Mouse (Mus musculus) cerebellum, adult 18-20 months (tissue): ENCODE measurements around the gene Lhfpl3.
A peak's percentile ranks its signal among the peaks of the same experiment; 100 is the strongest.

ENCODE experiments used
- DNase-seq, 2 experiments: peaks; one replicate each; pipeline ENCODE4 v3.0.0; 2021

The Lhfpl3 gene

DNA sequence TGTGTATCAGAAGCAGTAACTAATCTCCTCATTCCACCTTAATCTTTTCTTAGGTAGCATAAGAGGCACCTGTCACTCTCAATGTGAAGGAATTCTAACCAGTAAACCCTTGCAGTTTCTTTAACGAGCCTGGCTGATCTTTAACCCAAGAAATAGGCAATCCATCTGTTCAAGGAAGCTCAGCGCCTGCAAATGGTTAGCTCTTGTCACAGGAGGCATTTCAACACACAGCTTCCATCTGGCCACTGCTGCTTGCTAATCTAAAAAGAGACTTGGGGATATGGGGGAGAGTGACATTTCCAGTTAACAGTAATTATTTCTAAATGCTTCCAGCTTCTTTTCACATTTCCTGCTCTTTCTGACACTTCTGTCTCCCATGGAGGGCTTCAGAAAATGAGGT lies 182.9 kb downstream of the Lhfpl3 start:
- DNase-seq = no peak

DNA sequence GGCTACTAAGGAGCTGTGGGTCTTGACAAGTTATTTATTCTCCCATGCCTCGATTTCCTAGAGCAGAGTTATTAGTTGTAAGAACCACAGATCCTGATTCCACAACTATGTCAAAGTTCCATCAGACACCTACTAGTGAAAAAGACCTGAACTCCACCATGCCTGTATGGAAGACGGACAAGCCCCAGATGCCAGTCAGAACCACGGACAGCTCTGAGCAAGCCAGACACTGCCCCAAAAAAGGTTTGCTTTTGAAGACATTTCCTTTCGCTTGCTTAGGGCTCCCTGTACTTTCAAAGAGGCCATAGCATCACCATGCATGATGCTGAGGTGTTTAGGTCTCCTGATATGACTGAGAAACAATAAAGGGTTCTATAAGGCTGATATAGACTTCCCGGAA lies 197.4 kb downstream of the Lhfpl3 start:
- no peak for DNase-seq

DNA sequence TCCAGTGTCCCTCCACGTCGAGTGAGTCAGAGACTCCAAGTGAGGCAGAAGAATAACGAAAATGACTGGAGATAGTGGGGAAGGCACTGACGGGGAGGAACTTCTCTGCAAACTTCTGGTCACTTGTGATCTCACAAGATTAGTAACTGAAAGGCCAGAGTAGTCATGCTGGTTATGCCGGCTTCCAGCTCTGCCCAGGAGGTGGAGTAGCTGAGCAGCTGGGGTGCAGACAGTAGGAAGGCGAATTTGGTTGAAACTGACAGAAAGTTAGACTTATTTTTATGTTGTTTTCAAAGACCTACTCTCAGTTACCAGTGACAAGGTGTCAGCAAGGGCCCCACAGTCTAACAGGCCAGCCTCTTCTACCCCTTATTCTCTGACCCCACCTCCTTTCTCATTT lies 217.4 kb downstream of the Lhfpl3 start:
- no peak for DNase-seq

DNA sequence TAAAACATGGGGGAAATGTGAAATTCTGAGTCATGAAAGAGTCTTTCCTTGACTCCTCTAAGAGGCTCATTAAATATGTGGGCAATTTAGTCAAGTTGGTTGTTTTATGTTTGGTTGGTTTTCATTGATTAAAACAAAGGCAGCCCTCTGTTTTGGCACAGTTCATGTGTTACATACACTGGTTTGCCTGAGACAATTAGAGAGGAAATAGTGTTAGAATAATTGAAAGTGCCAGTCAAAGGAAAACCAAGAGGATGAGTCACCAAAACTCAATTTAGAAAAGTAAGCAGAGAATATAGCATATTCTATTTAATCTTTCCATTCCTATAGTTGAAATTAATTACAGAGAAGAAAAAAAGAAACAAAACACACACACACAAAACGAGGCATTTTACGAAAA lies 240.9 kb downstream of the Lhfpl3 start:
- DNase-seq = no peak

DNA sequence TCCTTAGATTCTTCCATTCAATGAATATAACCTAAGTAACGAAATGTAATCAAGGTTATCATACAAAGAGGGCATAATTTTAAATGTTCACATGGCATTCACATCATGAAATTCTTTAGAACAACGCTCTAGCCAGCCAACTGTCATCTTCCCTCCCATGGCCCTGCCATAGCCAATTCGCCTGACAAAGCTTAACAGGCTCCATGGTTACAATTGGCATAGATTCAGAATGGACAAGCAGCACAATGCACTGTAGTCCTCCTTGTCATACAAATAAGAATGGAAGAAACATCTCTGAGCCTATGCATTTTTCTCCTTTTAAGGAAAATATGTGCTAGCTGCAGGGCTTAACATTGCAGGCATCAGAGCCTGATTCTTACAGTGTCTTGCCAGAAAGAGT lies 254.0 kb downstream of the Lhfpl3 start:
- no peak for DNase-seq

DNA sequence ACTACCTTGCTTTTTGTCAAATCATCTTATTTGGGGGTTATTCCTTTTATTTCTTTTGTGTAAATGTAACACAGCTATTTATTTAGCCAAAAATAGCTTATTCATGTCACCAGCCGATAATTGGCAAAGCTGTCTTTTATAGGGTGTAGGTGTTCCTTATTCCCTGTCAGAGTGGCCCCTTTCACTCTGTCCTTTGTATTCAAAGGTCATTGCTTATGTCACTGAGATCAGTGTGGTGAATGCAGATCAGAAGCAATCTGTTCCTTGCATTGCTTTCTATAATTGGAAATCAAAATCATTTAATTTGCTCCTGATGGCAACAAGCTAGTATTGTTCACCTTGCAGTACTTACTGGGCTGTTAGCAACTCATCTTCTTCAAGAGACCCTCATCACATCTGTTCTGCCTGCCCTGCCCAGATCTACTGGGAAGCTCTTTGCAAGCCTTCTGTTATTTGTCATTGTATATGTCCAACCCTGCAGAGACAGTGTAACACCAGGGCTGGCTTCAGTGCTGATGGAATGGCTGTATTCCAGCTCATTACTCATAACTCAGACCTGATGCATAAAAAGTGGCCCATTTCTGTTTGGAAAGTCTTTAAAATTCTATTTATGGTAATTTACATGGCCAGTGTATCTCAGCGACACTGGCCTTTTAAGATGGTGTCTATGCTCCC lies 257.4 kb downstream of the Lhfpl3 start:
- DNase-seq = peak in 1 of 2 experiments; percentile 24

DNA sequence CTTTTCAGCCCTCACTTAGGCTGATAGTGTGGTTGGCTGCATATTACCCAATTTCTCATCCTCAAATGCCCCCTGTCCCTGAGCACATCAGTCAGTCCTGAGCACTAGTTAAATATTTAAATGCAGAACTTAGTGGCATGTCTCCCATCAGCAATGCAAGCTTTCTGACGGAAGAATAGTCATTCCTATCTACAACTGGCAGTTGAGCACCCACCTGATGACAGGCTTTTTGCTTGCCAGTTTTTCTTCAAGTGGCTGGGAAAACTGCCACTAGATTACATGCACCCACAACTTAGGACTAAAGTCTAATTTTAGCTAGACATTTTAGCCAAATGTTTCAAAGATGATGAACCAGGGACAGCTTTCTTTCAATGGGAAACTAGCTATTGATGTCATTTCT lies 260.3 kb downstream of the Lhfpl3 start:
- DNase-seq = no peak

DNA sequence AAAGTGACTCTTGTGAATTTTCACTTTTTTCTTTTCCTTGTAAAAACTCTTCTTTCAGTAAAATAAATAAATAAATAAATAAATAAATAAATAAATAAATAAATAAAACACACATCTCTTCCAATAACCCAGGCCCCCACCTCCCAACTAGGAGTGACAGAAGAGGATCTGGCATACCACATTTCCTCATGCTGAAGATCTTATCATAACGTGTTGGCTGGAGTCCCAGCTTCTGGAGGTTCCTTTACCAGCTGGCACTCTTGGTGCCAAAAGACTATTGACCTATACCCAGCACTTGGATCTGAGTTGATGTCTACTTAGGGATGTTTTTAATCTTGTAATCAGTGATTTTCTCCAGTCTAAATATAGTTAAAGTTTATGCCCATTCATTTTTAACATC lies 264.6 kb downstream of the Lhfpl3 start:
- no peak for DNase-seq

DNA sequence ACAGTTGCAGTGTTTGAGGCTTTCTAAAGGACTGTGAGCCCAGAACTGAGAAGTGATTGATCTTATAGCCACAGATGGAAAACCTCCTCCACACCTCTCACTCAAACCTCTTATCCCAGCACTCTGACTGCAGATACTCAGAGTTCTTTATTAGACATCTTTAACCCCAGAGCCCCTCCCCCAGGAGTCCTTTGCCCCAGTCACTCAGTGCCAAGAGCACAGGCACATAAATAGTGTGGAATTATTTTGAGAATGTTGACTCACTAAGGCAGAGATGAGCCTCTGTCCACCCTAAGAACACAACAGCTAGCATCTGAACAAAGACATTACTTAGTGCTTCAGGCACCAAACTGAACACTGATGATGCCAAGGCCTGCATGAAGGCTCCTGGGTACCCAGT lies 268.1 kb downstream of the Lhfpl3 start:
- DNase-seq = no peak

DNA sequence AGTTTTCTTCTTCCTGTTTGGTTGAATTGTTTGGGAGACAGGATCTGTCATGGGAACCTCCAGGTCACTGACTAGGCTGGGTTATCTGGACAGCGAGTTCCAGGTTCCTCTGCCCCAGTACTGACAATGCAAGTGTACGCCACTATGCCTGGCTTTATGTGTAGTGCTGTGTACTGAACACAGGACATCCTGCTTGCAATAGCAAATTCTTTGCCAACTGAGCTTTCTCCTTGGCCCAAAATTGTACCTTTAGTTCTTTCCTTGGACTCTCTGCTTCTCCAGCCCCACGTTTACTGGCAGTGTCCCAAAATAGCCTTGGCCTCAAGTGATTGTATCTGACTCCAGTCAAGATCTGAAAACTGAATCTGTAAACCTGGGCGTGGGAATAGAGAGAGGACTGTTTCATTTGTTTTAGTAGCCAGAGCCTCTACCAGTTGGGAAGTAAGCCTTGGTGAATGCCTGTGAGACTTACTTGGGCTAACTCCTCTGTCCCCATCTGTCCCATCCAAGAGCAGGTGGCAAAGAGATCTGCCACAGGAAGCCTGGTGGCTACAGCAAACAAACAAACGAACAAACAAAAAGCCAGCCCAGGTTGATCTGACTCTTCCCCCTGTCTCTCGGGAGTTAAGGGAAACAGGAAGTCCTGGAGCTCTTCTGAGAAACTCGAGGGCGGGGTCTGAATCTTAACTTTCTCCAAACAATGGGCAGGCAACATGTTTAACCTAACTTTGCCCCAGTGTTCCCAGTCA lies 269.9 kb downstream of the Lhfpl3 start:
- no peak for DNase-seq

DNA sequence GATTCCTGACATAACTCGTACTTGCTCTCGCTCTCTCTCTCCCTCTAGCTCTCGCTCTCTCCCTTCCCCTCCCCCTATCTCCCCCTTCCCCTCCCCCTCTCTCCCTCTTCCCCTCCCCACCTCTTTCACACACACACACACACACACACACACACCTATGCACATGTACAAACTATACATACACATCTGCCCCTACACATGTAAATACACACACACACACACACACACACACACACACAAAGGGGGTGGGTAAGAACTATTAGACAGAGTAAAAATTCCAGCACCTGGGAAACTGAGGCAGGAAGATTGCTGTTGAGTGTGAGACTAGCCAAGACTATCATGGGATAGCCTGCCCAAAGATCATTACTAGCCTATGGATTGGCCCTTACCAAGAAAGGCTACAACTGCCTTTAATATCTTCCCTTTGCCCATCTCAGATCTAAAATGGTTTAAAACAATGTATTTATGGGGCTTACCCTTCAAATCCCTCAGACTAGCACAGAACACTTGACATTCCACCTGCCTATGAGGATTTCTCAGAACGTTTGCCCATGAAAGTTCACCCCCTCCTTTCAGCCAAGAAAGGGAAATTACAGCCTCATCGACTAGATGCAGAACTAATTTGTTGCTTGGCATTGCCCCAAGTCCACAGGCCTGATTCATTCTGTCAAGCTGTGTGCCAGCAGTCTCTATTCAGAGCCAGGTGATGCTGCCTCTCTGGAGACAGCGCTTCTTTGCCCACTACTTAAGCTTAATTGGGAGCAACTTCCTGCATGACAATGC lies 289.3 kb downstream of the Lhfpl3 start:
- peak; percentile 30 to 42 for DNase-seq

DNA sequence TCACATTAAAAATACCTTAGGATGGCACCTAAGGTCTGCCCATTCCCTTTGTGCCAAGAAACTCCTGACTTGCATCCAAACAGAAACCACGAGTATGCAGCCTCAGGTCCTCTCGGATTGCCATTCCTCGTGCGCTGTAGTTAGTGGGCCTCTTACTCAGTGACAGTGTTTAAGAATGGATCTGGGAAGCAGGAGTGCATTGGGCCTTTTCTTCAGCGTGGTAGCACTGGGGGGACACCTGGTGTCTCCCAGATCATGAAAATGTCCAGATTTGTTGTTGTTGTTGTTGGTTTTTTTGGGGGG lies 289.8 kb downstream of the Lhfpl3 start:
- DNase-seq = no peak

DNA sequence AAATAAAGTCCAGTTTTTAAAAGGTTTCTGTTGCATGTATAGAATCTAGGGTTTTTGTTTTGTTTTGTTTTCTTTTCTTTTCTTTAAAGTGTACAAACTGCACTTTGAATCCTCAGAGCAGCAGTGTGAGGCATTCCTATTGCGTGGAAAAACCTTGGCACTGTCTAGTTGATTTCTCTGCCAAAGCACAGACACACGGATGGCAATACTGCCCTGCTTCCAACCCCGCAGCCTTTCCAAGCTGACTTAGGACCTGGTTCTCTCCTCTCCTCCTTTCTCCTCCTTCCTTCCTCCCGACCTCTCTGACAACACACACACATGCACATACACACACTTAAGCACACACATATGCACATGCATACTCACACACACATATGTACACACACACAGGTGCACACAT lies 294.6 kb downstream of the Lhfpl3 start:
- DNase-seq = no peak

DNA sequence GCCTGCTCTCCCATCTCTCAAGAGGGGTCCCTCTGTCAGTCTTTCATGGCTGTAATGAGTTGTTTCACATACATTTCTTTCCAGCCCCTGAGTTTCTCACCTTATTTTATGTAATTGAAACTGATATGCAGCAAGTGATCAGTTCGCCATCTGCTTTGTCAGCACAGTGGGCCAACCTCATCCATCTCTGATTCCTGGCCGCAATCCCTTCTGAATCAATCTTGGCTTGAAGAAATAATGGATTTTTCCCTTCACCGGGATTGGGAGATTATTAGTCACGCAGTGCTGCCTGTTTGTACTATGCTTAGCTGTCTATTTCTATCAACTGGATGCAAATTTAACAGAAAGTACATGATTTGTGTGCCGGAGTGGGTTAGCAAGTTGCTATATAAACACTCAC lies 297.0 kb downstream of the Lhfpl3 start:
- no peak for DNase-seq

DNA sequence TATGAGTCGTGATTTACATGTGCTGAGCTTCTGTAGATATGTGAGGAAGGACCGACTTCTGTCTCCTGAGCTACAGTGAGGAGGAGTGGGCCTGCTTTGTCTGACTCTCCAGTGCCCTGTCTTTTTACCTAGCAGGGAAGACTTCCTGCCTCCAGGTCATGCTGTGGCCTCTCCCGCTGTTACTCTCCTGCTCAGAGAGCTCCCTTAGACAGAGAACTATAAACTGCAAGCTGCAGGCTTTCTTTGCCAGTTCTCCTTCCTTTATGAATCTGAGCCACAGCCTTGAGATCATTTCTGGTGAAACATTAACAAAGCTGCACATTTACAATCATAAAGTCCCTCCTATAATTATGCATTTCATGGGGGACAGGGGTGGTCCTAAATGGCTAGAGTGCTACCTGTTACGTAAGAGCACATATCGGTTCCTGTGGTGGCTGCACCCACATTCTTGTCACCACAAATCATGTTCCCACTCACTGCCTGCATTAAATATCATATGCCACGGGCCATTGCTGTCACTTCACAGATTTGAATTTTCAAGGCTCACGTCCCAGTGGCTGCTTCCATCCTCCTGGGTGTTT lies 303.3 kb downstream of the Lhfpl3 start:
- no peak for DNase-seq

DNA sequence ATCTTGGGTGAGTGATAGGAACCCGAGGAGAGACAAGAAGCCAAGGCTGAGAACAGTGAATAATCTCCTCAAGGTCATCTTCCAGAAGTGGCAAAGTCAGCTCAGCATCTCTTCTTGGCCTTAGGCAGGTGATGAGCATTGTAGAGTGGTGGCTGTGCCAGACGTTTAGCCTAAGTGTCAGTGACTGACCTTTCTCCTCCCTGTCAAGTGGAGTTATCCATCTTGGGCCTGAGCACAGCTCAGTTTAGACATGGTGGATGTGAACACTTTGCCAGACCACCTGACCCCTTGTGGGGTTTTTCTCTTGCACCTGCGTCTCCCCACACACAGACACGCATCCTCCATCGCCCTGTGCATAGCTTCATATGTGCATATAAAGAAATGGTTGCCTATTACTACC lies 305.6 kb downstream of the Lhfpl3 start:
- DNase-seq = no peak

DNA sequence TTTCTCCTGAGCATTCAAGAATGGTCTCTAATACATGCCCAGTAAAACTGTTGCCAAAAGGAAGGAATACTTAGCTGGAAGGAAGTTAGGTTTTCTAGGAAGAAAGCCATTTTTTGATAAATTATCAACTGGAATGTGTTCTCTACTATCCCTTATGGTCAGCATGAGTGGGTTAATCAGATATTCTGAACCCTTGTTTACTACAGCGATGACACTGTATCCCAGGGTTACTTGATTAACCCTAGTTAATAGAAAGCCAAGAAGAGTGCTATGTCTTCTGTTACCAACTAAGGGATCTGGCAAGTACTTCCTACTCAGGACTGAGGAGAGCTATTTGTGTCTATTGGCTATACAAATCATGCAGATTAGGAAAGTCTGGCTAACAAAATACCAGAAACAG lies 349.0 kb downstream of the Lhfpl3 start:
- DNase-seq = no peak

DNA sequence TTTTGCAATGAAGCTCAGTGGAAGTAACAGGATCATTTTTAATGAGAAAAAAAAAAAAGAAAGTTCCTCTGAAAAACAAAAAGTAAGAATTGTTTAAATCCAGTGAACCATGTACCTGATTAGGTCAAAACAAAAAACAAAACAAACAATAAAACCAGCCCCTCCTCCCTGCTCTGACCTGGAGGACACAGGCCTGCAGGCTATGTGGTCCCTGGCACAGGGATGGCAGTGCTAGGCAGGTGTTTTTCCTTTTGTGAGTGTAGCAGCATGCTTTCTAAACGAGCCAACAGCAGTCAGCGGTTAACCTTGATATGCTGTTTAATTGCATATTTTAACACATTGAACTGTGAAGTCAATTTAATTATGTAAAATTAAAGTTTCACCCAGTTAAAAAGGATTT lies 360.7 kb downstream of the Lhfpl3 start:
- no peak for DNase-seq

DNA sequence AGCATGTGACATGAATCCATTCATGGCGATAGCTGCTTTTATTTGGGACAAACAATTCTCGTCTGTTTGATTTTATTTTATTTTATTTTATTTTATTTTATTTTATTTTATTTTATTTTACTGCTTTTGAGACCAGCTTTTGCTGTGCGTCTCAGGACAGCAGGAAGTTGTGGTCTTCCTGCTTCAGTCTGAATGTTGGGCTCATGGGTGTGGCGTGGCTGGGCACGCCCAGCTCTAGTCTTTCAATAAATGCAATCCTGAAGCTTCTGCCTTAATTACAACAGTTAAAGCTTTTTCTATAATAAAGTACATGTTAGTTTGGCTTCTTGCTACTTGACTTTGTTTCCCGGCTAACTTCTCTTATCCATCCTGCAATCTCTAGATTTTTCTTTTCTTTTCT lies 365.4 kb downstream of the Lhfpl3 start:
- DNase-seq = no peak

DNA sequence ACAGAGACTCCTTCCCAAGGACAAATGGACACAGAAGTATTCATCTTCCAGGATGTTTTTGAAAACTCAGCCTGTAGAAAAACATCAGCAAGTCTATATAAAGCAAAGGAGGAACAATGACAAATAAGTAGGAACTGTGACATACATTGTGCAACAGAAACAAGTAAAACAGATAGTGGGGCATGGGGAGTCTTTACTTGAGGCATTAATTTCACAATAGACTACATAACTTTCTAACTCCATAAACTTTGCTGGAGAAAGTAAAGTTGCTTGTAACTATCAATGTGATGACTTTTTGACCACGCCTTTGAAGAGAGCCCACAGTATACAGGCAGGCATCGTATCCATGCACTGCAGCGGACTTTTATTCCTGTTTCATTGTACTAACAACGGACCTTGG lies 368.4 kb downstream of the Lhfpl3 start:
- no peak for DNase-seq

DNA sequence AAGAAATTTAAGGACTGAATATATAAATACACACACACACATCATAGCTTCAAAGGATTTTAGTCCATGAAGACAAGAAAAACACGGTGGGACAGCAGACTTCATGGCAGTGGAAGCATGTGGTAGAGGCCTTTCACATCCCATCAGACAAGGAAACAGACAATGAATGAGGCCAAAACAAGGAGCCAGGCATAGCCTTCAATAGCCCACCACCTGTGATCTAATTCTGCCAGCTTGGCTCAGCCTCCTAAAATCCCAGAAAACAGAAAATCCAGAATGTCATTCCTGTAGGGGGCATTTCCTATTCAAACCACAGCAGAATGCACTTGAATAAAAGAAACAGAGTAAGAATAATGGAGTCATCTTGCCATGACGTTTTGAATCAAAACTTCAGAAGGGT lies 381.0 kb downstream of the Lhfpl3 start:
- DNase-seq = peak; percentile 2 to 5

DNA sequence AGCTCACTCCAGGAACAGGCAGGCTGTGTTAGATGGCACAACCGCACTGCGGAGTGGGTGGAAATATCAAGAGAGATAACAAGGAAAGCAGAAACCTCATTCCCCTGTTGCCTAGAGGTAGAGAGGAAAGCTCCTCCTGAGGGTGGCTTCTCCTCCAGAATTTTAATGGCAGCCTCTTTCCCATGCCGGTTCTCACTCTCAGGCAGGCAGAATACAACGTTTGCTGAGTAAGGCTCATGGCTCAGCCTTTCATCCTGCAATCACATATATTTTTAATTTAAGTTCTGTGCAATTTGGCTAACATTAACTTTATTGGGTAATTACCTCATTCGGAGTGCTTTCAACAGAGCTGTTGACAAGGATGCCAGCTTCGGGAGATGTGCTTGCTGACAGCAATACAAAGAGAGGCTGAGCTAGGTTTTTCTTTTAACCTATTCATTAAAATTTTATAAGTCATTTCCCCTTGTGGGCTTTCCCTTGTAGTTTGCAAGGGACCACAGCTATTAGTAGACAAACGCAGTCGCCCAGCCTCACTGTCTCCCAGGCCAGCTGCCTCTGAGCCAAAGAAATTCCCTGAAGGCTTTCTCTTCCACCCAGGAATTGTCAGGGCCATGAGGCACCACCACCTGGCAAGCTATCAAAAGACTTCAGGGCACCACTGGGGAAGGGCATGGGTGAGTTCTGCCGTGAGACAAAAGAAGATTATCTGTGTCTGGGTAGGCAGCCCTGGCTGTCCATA lies 394.5 kb downstream of the Lhfpl3 start:
- no peak for DNase-seq

DNA sequence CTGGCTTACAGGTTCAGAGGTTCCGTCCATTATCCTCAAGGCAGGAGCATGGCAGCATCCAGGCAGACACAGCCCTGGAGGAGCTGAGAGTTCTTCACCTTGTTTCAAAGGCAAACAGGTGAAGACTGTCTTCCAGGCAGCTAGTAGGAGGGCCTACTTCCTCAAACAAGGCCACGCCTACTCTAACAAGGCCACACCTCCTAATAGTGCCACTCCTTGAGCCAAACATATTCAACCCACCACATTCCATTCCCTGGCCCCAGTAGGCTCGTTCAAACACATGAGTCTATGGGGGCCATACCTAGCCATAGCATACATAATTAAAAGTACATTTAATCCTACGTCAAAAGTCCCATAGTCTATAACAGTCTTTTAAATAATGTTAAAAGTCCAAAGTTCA lies 407.4 kb downstream of the Lhfpl3 start:
- DNase-seq = no peak
